Mouse (Mus musculus): ENCODE data around the gene Nfe2.
"Not testable (repeated sequence)": the region's sequence is repeated elsewhere in the genome, so short reads cannot be mapped to it uniquely, and the experiment has no call there.

GRCm38 (mm10) chr15:103249511-103249910, 8.7 kb downstream of the Nfe2 start:
- not testable (repeated sequence) for TF ChIP-seq CTCF, EP300 (IDR thresholded peaks at IDR 0.05; ENCODE audit: low read depth)

All from liver, embryonic 14.5 days (tissue).